ENCODE assay signal across 27 mouse cellular contexts in genomic region chr1:89337861-89338260, GRCm38 (mm10).
"Had no signal": no experiment of that assay in that cellular context is flagged by ENCODE, and none has a peak within 500 bp of the region (broad histone marks: within the 10 kb centered on the region; RNA-seq: fewer than 3 reads in every experiment).

No protein-coding gene starts in this region.

- H3K4me3 ChIP-seq: embryonic facial prominence, embryonic 10.5 days; embryonic facial prominence, embryonic 12.5 days; embryonic facial prominence, embryonic 13.5 days; embryonic facial prominence, embryonic 15.5 days; erythroblast, embryonic 14.5 days; forebrain, embryonic 10.5 days; forebrain, embryonic 12.5 days; forebrain, embryonic 13.5 days; forebrain, embryonic 15.5 days; gastrocnemius, adult 2 months had no signal

- H3K9ac ChIP-seq: embryonic facial prominence, embryonic 12.5 days; embryonic facial prominence, embryonic 13.5 days; embryonic facial prominence, embryonic 15.5 days; forebrain, embryonic 12.5 days; forebrain, embryonic 13.5 days; forebrain, embryonic 15.5 days; forebrain, postnatal 0 days had no signal

- H3K36me3 ChIP-seq: embryonic facial prominence, embryonic 10.5 days; embryonic facial prominence, embryonic 12.5 days; embryonic facial prominence, embryonic 13.5 days; embryonic facial prominence, embryonic 15.5 days; forebrain, embryonic 10.5 days; forebrain, embryonic 12.5 days; forebrain, embryonic 15.5 days had no signal

- ATAC-seq: forebrain, embryonic 13.5 days; forebrain, embryonic 14.5 days; forebrain, embryonic 15.5 days; forebrain, embryonic 16.5 days; forebrain, postnatal 0 days had no signal

- H3K27me3 ChIP-seq: embryonic facial prominence, embryonic 13.5 days; embryonic facial prominence, embryonic 15.5 days; forebrain, embryonic 12.5 days; forebrain, embryonic 13.5 days; forebrain, embryonic 15.5 days had no signal

- H3K4me2 ChIP-seq: embryonic facial prominence, embryonic 12.5 days; embryonic facial prominence, embryonic 13.5 days; embryonic facial prominence, embryonic 15.5 days; forebrain, embryonic 12.5 days; forebrain, embryonic 13.5 days; forebrain, embryonic 15.5 days had no signal

- H3K27ac ChIP-seq: embryonic facial prominence, embryonic 10.5 days; embryonic facial prominence, embryonic 12.5 days; embryonic facial prominence, embryonic 13.5 days; embryonic facial prominence, embryonic 15.5 days; forebrain, embryonic 10.5 days; forebrain, embryonic 12.5 days; forebrain, embryonic 13.5 days; forebrain, embryonic 15.5 days; gastrocnemius, adult 2 months had no signal

- H3K9me3 ChIP-seq: embryonic facial prominence, embryonic 10.5 days; embryonic facial prominence, embryonic 12.5 days; embryonic facial prominence, embryonic 13.5 days; embryonic facial prominence, embryonic 15.5 days; forebrain, embryonic 10.5 days; forebrain, embryonic 12.5 days; forebrain, embryonic 13.5 days; forebrain, embryonic 15.5 days had no signal

- H3K4me1 ChIP-seq: embryonic facial prominence, embryonic 12.5 days; embryonic facial prominence, embryonic 13.5 days; embryonic facial prominence, embryonic 15.5 days; forebrain, embryonic 15.5 days had no signal

- DNase-seq: cerebellum, adult 18-20 months; cerebellum, adult 8-10 months; cerebellum, adult 9-10 months; cerebellum, adult 9-11 months; cerebellum, postnatal 10 days; cerebellum, postnatal 14 days; cerebellum, postnatal 25 days; cerebellum, postnatal 36 days; embryo, embryonic 11 days; forebrain, postnatal 0 days; gastrocnemius, adult 2 months; gastrocnemius, postnatal 10 days; gastrocnemius, postnatal 14 days; gastrocnemius, postnatal 25 days; gastrocnemius, postnatal 36 days; heart, adult 18-20 months had no signal
